Mouse (Mus musculus) right cerebral cortex, postnatal 4 days (tissue): ENCODE results near the gene Pmm2.
A peak's percentile ranks its signal among the peaks of the same experiment; 100 is the strongest.

ENCODE experiments used
- DNase-seq: peaks from one replicate; pipeline ENCODE4 v3.0.0-alpha.2; 2022

Gene Pmm2

DNA sequence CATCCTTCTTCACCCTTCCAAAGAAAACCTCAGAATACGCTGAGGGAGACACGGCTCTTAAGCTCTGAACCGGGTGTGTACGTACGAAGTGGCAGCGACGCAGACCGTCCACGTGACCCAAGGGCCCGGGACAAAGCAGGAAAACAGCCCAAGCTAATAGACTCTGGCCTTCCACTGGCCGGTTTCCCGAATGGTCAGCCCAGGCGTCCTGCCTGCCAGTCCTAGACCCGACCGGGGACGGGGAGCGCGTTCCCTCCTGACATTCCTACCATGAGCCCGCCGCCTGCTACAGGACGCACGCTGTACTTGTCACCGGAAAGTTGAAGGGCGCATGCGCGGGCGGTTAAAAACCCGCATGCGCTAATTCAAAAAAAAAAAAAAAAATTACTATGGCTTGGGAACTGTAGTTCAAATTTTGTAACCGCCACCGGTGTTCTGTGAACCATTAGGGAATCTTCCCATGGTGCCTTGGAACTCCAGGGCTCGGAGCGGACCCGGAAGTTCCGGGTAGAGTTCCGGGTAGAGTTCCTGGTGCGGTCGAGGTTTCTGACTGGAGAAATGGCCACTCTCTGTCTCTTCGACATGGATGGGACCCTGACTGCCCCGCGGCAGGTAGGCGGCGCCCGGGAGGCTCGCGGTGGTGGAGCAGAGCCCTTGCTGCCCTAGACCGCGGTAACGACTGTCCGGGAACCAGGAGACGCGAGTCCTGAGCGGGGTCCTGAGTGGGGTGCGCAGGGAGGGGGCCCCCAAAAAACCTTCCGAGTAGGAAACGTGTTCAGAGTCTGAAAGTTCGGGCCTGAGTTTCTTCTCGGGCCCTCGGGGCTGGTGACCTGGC lies at the start of gene Pmm2, which contains the start of gene Tmem186:
Gene Pmm2, plus strand, starts transcription at position 458 of the 835 bp plus-strand sequence.
Gene Tmem186, minus strand, starts transcription at position 496 of the 835 bp plus-strand sequence.
- peak; percentile 88 for DNase-seq

GRCm38 (mm10) chr16:8595411-8595810 lies 42.1 kb upstream of the Pmm2 start:
- peak; percentile 27 for DNase-seq

- no peak for DNase-seq
These were observed 41.1 kb upstream of the Pmm2 start for GRCm38 (mm10) chr16:8596336-8596735.

- DNase-seq, result no peak
These were observed 40.0 kb upstream of the Pmm2 start for GRCm38 (mm10) chr16:8597516-8597915.

GRCm38 (mm10) chr16:8603789-8604188 lies 33.7 kb upstream of the Pmm2 start:
- no peak for DNase-seq

GRCm38 (mm10) chr16:8610397-8610796 lies 27.1 kb upstream of the Pmm2 start:
- no peak for DNase-seq

DNA sequence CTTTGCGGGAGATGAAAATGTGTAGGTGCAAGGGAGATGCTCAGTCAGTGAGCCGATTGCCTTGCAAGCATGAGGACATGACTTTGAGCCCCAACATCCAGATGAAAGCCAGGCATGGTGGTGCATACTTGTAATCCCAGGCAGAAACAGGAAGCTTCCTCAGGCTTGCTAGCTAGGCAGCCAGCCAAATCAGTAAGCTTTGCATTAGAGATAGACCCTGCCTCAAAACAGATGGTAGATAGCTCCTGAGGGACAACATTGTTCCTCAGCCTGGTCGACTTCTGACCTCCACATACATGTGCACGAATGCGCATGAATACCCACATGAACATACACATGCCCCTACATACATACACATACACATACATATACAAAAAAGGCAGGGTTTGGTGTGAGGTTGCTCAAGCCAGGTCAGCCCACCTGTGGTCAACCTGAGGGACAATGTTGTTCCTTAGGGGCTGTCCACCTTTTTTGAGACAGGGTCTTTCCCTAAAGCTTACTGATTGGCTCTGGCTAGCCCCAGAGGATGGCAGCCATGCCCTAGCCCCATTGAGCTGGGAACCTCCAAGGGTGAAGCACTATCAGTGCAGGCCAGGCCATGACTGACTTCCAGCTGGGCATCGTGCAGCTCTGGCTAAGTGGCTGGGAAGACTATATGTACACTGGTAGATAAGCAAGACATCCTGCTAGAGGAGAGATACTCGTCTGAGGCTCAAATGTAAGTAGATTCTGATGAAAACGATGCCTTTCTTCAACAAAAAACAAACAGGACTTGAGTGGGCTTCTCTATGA lies 25.1 kb upstream of the Pmm2 start:
- DNase-seq, result no peak

DNA sequence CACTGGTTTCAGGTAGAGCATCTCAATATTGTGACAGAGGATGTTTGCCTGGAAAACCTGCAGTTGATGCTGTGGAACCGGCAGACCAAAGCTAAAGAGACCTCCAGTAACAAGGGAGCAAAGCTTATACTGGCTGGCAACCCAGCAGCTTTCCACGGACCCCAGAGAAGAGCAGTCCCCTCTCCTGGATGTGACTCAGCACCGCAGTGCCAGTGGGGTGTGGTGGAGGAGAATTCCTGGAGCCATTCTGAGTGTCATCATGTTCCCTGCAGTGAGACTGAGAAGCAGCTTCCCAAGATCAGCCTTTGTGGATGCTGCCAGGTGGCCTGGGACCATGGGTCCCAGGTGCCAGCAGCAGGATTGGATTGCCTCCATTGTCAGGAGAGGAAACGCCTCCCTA lies 24.4 kb upstream of the Pmm2 start:
- DNase-seq, result no peak

- no peak for DNase-seq
These were observed 24.0 kb upstream of the Pmm2 start for GRCm38 (mm10) chr16:8613447-8613846.

GRCm38 (mm10) chr16:8619659-8620314 lies 17.7 kb upstream of the Pmm2 start:
- no peak for DNase-seq

GRCm38 (mm10) chr16:8620315-8621115 lies 17.0 kb upstream of the Pmm2 start:
- DNase-seq, result no peak

DNA sequence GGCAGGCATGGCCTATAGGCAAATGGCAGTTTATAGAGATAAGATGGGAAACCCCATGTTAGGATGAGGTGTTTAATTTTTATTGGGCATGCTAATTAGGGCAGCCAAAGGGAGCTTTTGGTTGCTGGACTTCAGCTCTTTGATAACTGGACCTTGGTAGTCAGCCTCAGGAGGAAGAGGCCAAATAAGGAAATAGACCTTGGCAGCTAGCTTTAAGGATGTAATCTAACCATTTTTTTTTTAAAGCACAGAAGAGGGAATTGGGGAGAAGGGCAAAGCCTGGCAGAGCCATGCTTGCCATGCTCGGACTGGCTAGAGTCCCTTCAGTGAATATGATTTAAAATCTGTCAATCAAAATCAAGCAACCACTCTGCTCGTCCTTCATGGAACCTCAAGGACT lies 7.1 kb upstream of the Pmm2 start:
- DNase-seq, result no peak

DNA sequence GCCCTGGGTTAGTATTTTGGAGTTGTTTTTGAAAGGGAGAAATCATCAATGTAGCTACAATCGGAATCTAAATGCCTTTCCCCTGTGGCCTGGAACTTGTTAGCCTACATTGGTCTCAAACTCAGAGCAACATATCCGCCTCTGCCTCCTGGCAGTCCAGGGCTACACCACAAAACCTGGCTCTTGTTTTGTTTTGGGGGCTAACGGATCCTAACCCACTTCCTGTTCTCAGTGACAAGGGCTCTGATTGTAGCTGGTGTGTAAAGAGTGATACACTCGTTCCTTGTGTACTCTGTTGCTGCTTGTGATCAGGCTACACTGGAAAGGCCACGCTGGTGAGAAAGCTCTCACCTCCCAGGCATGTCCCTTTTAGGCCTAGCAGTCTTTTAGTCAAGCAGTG lies 6.0 kb upstream of the Pmm2 start:
- no peak for DNase-seq

DNA sequence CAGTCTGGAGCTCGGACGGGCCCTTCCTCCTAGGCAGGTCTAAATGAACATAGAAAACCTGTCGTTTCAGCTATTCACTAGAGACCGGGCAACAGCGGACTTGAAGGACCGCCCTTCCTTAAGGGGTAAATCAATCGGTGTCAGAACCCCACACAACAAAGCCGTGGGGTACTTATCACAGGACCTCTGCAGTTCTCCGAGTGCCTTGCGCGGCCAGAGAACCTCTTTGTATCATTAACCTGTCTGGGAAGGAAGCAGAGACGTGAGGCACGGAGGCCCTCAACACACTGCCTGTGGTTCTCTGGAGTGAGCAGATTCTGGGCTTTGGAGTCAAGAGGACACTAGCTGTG lies 632 bp upstream of the Pmm2 start:
- no peak for DNase-seq

- no peak for DNase-seq
These were observed 657 bp downstream of the Pmm2 start for GRCm38 (mm10) chr16:8638131-8638530.

DNA sequence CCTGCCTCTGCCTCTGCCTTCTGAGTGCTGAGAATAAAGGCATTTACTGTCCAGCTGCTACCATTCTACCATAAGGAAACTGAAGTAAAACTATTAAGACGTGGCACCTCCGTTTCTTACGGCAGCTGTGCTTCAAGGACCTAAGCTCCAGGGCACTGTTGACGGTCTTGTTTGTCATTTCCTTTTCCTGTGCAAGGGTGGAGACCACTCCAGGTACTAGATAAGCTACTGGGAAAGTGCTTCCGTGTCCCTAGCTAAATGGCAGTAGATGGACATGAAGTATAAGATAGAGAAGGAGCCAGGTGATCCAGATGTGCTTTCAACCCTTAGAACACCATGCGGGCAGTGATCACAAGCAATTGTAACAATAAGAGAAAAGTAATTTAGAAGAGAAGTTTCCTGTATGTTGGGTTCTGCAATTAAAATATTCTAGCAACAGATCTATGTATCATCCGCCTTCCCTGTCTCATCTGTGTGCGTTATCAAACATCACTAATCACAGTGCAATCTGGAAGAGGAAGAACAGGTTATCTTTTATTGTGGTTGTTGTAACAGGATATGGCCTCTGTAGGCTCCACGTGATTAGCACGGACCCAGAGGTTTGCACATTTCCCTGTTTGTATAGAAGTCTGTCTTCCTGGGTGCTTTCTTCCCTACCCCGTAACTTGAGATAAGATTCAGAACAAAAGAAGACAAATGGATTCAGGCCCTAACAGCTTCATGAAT lies 2.2 kb downstream of the Pmm2 start:
- no peak for DNase-seq

- DNase-seq, result no peak
These were observed 6.4 kb downstream of the Pmm2 start for GRCm38 (mm10) chr16:8643855-8644254.

DNA sequence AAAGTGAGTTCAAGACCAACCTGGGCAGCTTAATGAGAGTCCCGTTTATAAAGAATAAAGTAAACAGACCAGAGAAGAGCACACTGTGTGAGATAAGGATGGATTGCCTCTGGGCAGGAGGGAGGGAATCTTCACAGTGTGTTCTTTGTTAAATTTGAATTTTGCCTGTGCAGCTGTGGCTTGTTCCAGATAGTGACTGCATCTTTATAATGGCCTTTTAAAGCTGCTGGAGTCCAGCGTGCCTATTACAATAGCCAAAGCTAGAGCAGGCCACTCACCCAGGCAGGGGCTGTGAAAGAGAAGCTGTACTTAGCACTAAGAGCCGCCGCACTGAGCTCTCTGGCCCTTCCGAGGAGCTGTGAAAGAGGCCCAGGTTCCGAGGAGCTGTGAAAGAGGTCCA lies 8.1 kb downstream of the Pmm2 start:
- no peak for DNase-seq

DNA sequence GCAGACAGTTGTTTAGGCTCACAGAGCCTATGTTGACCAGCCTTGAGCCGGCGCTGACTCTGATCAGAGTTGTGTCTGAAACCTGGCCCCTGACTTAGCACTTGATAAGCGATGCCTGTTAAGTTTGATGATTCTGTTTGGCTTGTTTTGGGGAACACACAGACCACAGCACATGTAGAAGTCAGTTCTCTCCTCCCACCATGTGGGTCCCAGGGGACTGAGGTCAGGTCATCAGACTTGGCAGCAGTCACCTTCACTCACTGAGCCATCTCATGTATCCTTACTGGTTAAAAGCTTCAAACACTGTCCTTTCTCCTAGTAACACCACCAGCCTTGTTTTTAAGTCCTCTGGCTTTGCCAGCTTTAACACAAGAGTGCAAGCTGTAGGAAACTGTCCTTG lies 12.5 kb downstream of the Pmm2 start:
- DNase-seq, result no peak

GRCm38 (mm10) chr16:8655108-8655507 lies 17.6 kb downstream of the Pmm2 start:
- DNase-seq, result no peak

DNA sequence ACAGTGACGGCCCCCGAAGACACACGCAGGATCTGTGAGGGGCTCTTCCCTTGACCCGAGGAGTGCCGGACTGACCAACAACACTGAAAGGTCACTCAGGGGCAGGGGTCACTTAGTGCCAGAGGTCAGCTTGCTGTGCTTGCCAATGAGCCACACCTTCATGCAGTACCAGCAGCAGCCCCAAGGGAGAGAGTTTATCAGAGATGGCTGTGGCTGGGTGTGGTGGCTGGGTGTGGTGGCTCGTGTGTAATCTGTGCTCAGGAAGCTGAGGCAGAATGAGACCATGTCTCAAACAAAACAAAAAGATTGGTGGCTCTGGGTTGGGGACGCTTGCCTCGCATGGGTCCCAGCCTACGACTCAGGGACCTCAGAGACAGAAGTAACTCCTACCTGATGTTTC lies 18.1 kb downstream of the Pmm2 start:
- DNase-seq, result no peak

DNA sequence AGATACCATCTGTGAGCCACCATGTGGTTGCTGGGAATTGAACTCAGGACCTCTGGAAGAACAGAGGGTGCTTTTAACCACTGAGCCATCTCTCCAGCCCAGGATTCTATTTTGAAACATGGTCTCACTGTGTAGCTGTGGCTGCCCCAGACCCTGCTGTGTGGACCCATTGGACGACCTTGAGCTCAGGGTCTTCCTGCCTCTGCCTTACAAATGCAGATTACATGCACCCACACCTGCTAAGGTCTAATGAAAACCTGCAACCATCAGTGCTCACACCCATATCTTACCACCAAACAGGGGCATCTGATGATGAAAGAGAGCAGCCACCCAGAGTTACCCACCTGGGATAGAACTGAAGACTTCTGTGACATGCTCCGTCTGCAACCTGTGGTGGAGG lies 18.8 kb downstream of the Pmm2 start:
- no peak for DNase-seq
